Mouse (Mus musculus) limb, embryonic 10.5 days (tissue): ENCODE measurements around the gene Rab22a. TPM values are rescaled to one million over a fixed set of nuclear protein-coding genes. Genes with fewer than 3 reads are reported as not detected.
A peak's percentile ranks its signal among the peaks of the same experiment; 100 is the strongest.

Experiments
- DNase-seq: peaks from one replicate; pipeline ENCODE4 v3.0.0-alpha.2; 2017; ENCODE audit warnings: low spot score
- H3K27ac ChIP-seq: fragments of 300-500 bp; sonication (generic); 2 replicates; pipeline ENCODE4 v1.5.1; 2016; ENCODE audit warnings: mild to moderate bottlenecking
- H3K27me3 ChIP-seq: fragments of 300-500 bp; sonication (generic); 2 replicates; pipeline ENCODE4 v1.6.1; 2016; ENCODE audit warnings: low read depth, mild to moderate bottlenecking; ENCODE audit not compliant: poor library complexity, severe bottlenecking
- H3K36me3 ChIP-seq: fragments of 300-500 bp; sonication (generic); 2 replicates; pipeline ENCODE4 v1.6.1; 2016; ENCODE audit warnings: mild to moderate bottlenecking, moderate library complexity
- H3K4me1 ChIP-seq: fragments of 300-500 bp; sonication (generic); 2 replicates; pipeline ENCODE4 v1.6.1; 2016
- H3K4me3 ChIP-seq: fragments of 300-500 bp; sonication (generic); 2 replicates; pipeline ENCODE4 v1.5.1; 2016; ENCODE audit warnings: mild to moderate bottlenecking, moderate library complexity
- H3K9me3 ChIP-seq: fragments of 300-500 bp; sonication (generic); replicated peaks from 2 replicates; pipeline ENCODE4 v1.6.1; 2016; ENCODE audit warnings: mild to moderate bottlenecking
- whole genome bisulfite sequencing: fragments of 180-500 bp; shearing (Covaris S2); methylation state at CpG from one replicate; pipeline ENCODE4 v1.1.7; 2016; 5-methylcytosine and 5-hydroxymethylcytosine counted together
- microRNA-seq: library from miRNA; unstranded; fragments of <30 nt; microRNA quantifications from one replicate; pipeline ENCODE4, GENCODE M21; 2017
- polyA plus RNA-seq: library from polyadenylated mRNA; unstranded; fragments of >200 nt; fragmentation: Nextera tagmentation; extraction: Ambion mirVana; gene quantifications from 2 replicates; pipeline ENCODE4 v1.2.1, GENCODE M21; 2016

Rab22a gene
- polyA plus RNA-seq, 1 experiment from 2014 or later = 28.4 TPM

GRCm38 (mm10) chr2:173738232-173738631, 78.7 kb downstream of the Rab22a start:
- Histone ChIP-seq H3K36me3 (peaks cover 18% of the 10 kb centered on the region), H3K27me3 (no peaks in the 10 kb centered on the region), H3K27ac (peak overlapping the region; percentile 92; the same call in 1 of the 2 replicates), H3K4me1 (peaks cover 38% of the 10 kb centered on the region), H3K9me3 (no peaks in the 10 kb centered on the region), H3K4me3 (peak overlapping the region; percentile 94)
- 89% methylated on average over 9 of the region's 9 CpGs for WGBS
- DNase-seq = no peak

DNA sequence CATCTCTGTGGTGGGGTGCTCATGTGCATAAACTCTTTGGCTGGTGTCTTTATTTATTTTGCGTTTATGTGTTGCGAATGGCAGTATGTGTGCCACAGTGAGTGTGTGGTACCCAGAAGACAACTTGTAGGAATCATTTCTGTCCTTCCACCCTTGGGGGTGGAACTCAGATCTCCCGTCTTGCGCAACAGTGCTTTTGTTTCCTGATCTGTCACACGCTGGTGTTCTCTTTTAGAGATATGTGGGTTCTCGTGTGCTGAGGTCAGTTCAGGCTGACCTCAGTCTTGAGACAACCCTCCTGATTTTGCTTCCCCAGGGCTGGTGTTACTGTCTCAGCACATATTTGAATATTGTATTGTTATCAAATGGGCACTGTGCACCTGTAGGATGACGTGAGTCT, 79.5 kb downstream of the Rab22a start:
- Histone ChIP-seq H3K4me3 (no peak overlapping the region), H3K27ac (no peak overlapping the region), H3K36me3 (peaks cover 18% of the 10 kb centered on the region), H3K27me3 (no peaks in the 10 kb centered on the region), H3K4me1 (peaks cover 35% of the 10 kb centered on the region), H3K9me3 (no peaks in the 10 kb centered on the region)
- 96% methylated on average over 7 of the region's 7 CpGs for WGBS
- no peak for DNase-seq

DNA sequence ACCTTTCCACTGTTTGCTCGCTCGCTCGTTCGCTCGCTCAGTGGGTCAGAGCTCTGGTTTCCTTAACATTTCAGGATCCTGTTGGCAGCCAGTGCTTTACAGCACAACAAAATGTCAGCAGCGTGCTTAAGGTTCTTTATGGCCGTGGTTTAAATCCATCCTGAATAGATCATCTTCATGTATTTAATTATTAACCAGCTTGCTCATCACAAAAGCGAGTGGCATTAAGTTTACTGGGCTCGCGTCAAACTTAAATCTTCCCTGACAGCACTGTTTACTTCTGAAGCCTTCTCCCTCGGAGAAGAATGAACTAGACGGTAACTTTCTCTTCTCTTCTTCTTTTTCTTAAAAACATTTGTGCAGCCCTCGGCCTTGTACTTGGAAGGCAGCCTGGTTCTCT, 82.5 kb downstream of the Rab22a start:
- Histone ChIP-seq H3K36me3 (peaks cover 28% of the 10 kb centered on the region), H3K9me3 (no peaks in the 10 kb centered on the region), H3K27me3 (no peaks in the 10 kb centered on the region), H3K4me3 (no peak overlapping the region), H3K4me1 (peaks cover 27% of the 10 kb centered on the region), H3K27ac (no peak overlapping the region)
- WGBS = 83% methylated on average over 13 of the region's 13 CpGs
- no peak for DNase-seq

DNA sequence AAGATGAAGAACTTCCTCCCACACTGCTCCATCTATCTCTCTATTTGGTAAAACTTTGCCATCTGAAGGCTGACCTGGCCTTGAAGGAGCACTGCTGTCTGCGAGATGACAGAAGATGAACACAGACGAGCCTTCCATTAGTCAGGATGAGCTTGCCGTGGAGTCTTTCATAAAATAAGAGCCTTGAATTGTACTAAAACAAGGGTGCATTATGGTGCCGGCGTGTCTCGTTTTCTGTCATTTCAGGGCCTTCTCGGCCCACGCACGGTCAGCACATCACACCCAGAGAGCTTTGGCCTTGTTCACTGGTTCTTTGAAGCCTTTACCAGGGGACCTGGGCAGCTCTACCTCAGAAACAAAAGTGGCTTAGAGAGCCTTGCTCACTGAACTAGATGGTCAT, 83.2 kb downstream of the Rab22a start:
- DNase-seq = no peak
- Histone ChIP-seq H3K4me3 (no peak overlapping the region), H3K36me3 (peaks cover 32% of the 10 kb centered on the region), H3K4me1 (peaks cover 27% of the 10 kb centered on the region), H3K27me3 (no peaks in the 10 kb centered on the region), H3K27ac (no peak overlapping the region), H3K9me3 (no peaks in the 10 kb centered on the region)
- WGBS = 87% methylated on average over 9 of the region's 9 CpGs

GRCm38 (mm10) chr2:173744070-173744815, 84.7 kb downstream of the Rab22a start:
- Histone ChIP-seq H3K9me3 (no peaks in the 10 kb centered on the region), H3K36me3 (peaks cover 26% of the 10 kb centered on the region), H3K27me3 (no peaks in the 10 kb centered on the region), H3K4me3 (no peak overlapping the region), H3K4me1 (peaks cover 13% of the 10 kb centered on the region), H3K27ac (no peak overlapping the region)
- DNase-seq = no peak
- WGBS = 89% methylated on average over 7 of the region's 7 CpGs

DNA sequence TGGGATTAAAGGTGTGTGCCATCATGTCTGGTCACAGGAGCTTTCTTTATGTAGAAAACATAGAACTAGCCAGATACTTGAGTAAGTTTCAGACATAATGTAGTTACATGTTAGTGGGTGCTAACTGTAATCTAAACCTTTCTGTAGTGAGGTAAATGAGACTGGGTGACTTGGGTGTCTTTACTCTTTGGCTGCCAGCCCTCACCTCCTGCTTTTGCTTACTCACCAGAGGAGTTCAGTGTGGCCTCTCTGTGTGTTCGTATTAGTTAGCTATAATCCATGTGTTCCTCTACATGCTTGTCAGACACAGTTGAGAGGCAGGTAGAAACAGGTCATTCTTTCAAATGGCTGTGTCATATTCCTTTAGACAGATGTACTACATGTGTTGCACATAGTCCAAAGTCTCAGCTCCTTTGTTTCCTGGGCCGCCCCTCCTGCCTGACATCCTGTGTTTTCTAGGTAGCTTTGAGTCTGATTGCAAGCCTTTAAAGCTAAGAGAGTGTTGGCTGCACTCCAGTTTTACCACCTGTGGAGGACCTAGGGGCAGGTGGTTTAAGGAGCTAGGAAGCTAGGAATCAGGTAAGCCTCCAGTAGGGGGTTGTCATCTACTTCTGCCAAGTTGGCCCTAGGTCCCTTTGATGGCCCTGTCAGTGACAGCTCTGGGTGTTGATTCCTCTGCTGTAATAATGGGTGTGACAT, 89.5 kb downstream of the Rab22a start:
- no peaks in the 10 kb centered on the region for H3K9me3 ChIP-seq
- 94% methylated on average over 2 of the region's 2 CpGs for WGBS
- no peaks in the 10 kb centered on the region for H3K27me3 ChIP-seq
- H3K4me3 ChIP-seq = no peak overlapping the region
- peaks cover 17% of the 10 kb centered on the region for H3K36me3 ChIP-seq
- no peak overlapping the region for H3K27ac ChIP-seq
- DNase-seq = no peak
- no peaks in the 10 kb centered on the region for H3K4me1 ChIP-seq

DNA sequence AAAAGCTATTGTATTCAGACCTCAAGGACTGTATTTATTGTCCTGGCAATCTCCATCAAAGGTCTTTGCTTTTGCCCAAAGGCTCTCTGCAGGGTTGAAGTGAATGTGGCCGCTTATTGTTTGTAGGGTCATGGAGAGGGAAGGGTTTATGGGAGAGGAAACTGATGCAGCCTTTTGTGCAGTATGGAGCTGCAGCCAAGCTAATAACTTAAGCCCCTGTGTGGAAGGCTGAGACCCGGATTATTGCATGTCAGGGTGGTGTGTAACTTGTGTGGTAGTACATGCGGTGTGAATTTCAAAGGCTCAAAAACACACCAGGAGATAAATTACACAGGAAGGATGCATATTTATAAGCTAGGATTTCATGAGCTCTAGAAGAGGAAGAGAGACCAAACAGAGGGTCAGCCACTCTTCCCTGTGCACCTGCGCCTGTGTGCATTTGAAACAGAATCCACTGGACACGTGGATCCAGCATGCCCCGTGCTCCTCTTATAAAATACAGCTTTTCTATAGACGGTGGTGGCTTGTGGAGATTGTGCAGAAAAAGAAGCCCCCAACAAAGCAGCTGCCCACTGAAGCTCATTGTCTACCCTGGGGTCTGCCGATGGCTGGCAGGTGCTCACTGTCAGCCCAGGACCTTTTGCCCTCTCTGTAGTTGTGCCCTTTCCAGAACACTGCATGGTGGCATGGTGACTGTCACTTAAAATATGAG, 96.0 kb downstream of the Rab22a start:
- Histone ChIP-seq H3K27me3 (no peaks in the 10 kb centered on the region), H3K9me3 (no peaks in the 10 kb centered on the region), H3K36me3 (peaks cover 3% of the 10 kb centered on the region; the same call in 1 of the 2 replicates), H3K4me3 (no peak overlapping the region), H3K4me1 (peaks cover 10% of the 10 kb centered on the region), H3K27ac (no peak overlapping the region)
- DNase-seq = no peak
- WGBS = 84% methylated on average over 8 of the region's 8 CpGs

Small RNA genes within 50 kb of the gene (microRNA-seq; reads per million reads assigned to microRNA genes)
- gene Mir6340 = not detected

Other genes with a start within 250 kb of the Rab22a start
- gene 1700021F07Rik, start 137.2 kb upstream of the Rab22a start, polyA plus RNA-seq = not detected in 2 replicates
- not detected in 2 replicates for gene Ankrd60, start 81.4 kb upstream of the Rab22a start, polyA plus RNA-seq
- not detected in 2 replicates for gene 1700010B08Rik, start 59.7 kb downstream of the Rab22a start, polyA plus RNA-seq
- 7.6 and 9.0 TPM in 2 replicates for gene Vapb, start 77.8 kb downstream of the Rab22a start, polyA plus RNA-seq